Comparison of ENCODE assay signal across 18 mouse cellular contexts in genomic region chr3:152520074-152520473, GRCm38 (mm10).
"Had no signal": no experiment of that assay in that cellular context is flagged by ENCODE, and none has a peak within 500 bp of the region (broad histone marks: within the 10 kb centered on the region; RNA-seq: fewer than 3 reads in every experiment).

No protein-coding gene starts in this region.

- H3K9me3 ChIP-seq: midbrain, embryonic 10.5 days; neural tube, embryonic 13.5 days; neural tube, embryonic 15.5 days had no signal

- DNase-seq: lung, embryonic 14.5 days; lung, postnatal 10 days; lung, postnatal 4 days; midbrain, embryonic 14.5 days; retina, postnatal 1 day; right cerebral cortex, adult 18-20 months; right cerebral cortex, postnatal 25 days; right cerebral cortex, postnatal 4 days; spleen, adult 18-20 months; thymus, adult 18-20 months; thymus, postnatal 14 days; thymus, postnatal 36 days had no signal

- H3K9ac ChIP-seq: lung, embryonic 14.5 days; midbrain, embryonic 12.5 days; neural tube, embryonic 13.5 days; neural tube, embryonic 15.5 days had no signal

- H3K36me3 ChIP-seq: midbrain, embryonic 10.5 days; midbrain, embryonic 12.5 days; neural tube, embryonic 13.5 days; neural tube, embryonic 15.5 days had no signal

- H3K4me2 ChIP-seq: lung, embryonic 14.5 days; midbrain, embryonic 12.5 days; neural tube, embryonic 13.5 days; neural tube, embryonic 15.5 days had no signal

- H3K4me3 ChIP-seq: midbrain, embryonic 10.5 days; midbrain, embryonic 12.5 days; myocyte; neural tube, embryonic 13.5 days; neural tube, embryonic 15.5 days had no signal

- ATAC-seq: midbrain, embryonic 16.5 days had no signal

- H3K27ac ChIP-seq: midbrain, embryonic 10.5 days; midbrain, embryonic 12.5 days; neural tube, embryonic 13.5 days; neural tube, embryonic 15.5 days had no signal

- H3K27me3 ChIP-seq: midbrain, embryonic 12.5 days; neural tube, embryonic 13.5 days; neural tube, embryonic 15.5 days had no signal
